Mouse (Mus musculus): ENCODE data around the gene Hck. TPM values are rescaled to one million over a fixed set of nuclear protein-coding genes. Genes with fewer than 3 reads are reported as not detected.
A peak's percentile ranks its signal among the peaks of the same experiment; 100 is the strongest.

Gene Hck
- total and polyA plus RNA-seq, 2 experiments from 2014 or later = 8.7 to 12.2 TPM

DNA sequence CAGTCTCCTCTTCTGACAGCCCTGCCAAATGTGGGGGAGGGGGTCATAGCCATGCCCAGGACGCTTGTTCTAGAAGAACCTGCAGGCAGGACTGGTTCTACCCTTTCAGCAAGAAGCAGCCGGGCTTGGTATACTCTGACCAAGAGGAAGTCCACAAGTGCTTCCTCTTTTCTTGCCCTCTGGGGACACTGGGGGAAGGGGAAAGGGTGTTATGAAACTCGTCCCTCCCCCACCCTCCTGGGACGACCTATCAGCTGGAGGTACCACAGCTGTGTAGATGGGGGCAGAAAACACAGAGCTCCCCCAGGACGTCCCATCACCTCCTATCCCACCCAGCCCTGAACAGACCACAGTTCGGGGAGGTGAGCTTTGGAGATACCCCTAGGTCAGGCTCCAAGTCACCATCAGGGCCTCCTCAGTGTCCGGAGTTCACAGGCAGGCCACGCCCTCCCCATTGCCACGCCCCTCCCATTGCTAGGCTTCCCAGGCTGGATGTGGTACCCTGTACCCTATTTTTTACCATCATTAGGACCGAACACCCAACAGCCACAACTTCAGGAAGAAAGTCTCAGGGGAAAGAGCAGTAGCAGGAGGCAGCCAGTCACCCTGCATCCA is 17.6 kb upstream of the Hck start:
- Histone ChIP-seq H3K27me3 (ENCODE audit: insufficient read depth, low read length) (no peaks in the 10 kb centered on the region), H3K4me3 (ENCODE audit: low read length) (no peak overlapping the region), H3K9ac (replicated peaks; ENCODE audit: low read length) (no peak overlapping the region), H3K4me2 (ENCODE audit: low read depth, low read length) (no peak overlapping the region), H3K36me3 (ENCODE audit: insufficient read depth, low read length) (no peaks in the 10 kb centered on the region), H3K9me3 (ENCODE audit: low read length) (no peaks in the 10 kb centered on the region), H3K4me1 (ENCODE audit: insufficient read depth, low read length) (no peaks in the 10 kb centered on the region), H3K27ac (no peak overlapping the region)
- DNase-seq (ENCODE audit: low spot score) (no peak), ATAC-seq (no peak)
- 44% methylated on average over 10 of the region's 10 CpGs for WGBS
- TF ChIP-seq CTCF (IDR thresholded peaks at IDR 0.05; ENCODE audit: low read depth) = no peak

DNA sequence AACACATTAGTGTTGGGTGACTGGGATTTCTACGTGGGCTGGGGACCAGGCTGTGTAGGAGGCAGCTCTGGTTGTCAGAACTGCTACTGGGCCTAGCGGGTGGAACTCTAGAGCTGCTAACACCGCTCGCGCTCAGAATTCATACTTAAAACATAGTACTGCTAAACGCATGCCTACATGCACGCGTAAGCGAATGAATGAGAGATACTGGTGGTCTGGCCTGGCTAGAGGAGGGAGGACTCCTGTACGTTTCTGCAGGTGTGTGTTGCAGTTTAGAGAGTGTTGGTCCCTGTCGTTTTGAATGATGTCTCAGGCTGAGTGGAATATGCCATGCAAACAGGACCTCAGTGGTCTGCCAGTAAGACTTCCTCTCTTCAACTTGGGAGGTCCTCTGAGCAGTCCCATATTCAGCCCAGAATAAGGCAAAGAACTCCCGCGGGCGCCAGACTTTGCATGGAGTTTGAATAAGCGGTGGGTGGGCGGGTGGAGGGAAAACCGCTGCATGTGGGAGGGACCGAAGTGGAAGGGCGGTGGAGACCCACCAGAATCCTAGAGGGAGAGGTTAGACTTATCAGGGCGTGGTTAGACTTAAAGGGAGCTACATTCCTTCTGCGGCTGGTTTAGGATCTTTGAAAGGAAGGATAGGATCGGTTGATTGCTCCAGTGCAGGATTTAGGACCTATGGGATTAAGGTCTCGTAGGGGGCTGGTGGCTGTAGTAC is 1.1 kb upstream of the Hck start:
- Histone ChIP-seq H3K4me2 (ENCODE audit: low read depth, low read length) (peak overlapping the region; percentile 90), H3K4me1 (ENCODE audit: insufficient read depth, low read length) (0 out of 2 replicates have a peak, but pooled peaks cover 2% of the 10 kb centered on the region), H3K27me3 (ENCODE audit: insufficient read depth, low read length) (peaks cover 14% of the 10 kb centered on the region; the same call in 1 of the 2 replicates), H3K9ac (replicated peaks; ENCODE audit: low read length) (no peak overlapping the region), H3K36me3 (ENCODE audit: insufficient read depth, low read length) (no peaks in the 10 kb centered on the region), H3K4me3 (ENCODE audit: low read length) (peak overlapping the region; percentile 48; the same call in 1 of the 2 replicates), H3K27ac (no peak overlapping the region), H3K9me3 (ENCODE audit: low read length) (no peaks in the 10 kb centered on the region)
- WGBS = 32% methylated on average over 23 of the region's 23 CpGs
- no peak for TF ChIP-seq CTCF (IDR thresholded peaks at IDR 0.05; ENCODE audit: low read depth)
- ATAC-seq (peak; percentile 34; the same call in 1 of the 2 replicates), DNase-seq (ENCODE audit: low spot score) (peak; percentile 16)

GRCm38 (mm10) chr2:153107802-153108201 is 466 bp upstream of the Hck start:
- peaks cover 14% of the 10 kb centered on the region; the same call in 1 of the 2 replicates for H3K27me3 ChIP-seq (ENCODE audit: insufficient read depth, low read length)
- peak overlapping the region; percentile 90 for H3K4me2 ChIP-seq (ENCODE audit: low read depth, low read length)
- no peak overlapping the region for H3K27ac ChIP-seq
- H3K9ac ChIP-seq (replicated peaks; ENCODE audit: low read length) = peak overlapping the region; percentile 55; the same call in 1 of the 2 replicates
- no peak for TF ChIP-seq CTCF (IDR thresholded peaks at IDR 0.05; ENCODE audit: low read depth)
- peak overlapping the region; percentile 48 for H3K4me3 ChIP-seq (ENCODE audit: low read length)
- DNase-seq (ENCODE audit: low spot score) = no peak
- WGBS = 1% methylated on average over 15 of the region's 15 CpGs
- 0 out of 2 replicates have a peak, but pooled peaks cover 2% of the 10 kb centered on the region for H3K4me1 ChIP-seq (ENCODE audit: insufficient read depth, low read length)
- no peaks in the 10 kb centered on the region for H3K36me3 ChIP-seq (ENCODE audit: insufficient read depth, low read length)
- H3K9me3 ChIP-seq (ENCODE audit: low read length) = no peaks in the 10 kb centered on the region
- no peak for ATAC-seq

GRCm38 (mm10) chr2:153109596-153109995 is 1.3 kb downstream of the Hck start:
- ATAC-seq = no peak
- no peaks in the 10 kb centered on the region for H3K9me3 ChIP-seq (ENCODE audit: low read length)
- H3K4me3 ChIP-seq (ENCODE audit: low read length) = no peak overlapping the region
- DNase-seq (ENCODE audit: low spot score) = no peak
- peaks cover 14% of the 10 kb centered on the region; the same call in 1 of the 2 replicates for H3K27me3 ChIP-seq (ENCODE audit: insufficient read depth, low read length)
- 73% methylated on average over 7 of the region's 7 CpGs for WGBS
- H3K9ac ChIP-seq (replicated peaks; ENCODE audit: low read length) = no peak overlapping the region
- no peak for TF ChIP-seq CTCF (IDR thresholded peaks at IDR 0.05; ENCODE audit: low read depth)
- H3K4me1 ChIP-seq (ENCODE audit: insufficient read depth, low read length) = 0 out of 2 replicates have a peak, but pooled peaks cover 2% of the 10 kb centered on the region
- H3K27ac ChIP-seq = no peak overlapping the region
- no peaks in the 10 kb centered on the region for H3K36me3 ChIP-seq (ENCODE audit: insufficient read depth, low read length)
- H3K4me2 ChIP-seq (ENCODE audit: low read depth, low read length) = peak overlapping the region; percentile 90; the same call in 1 of the 2 replicates

- no peak overlapping the region for H3K4me2 ChIP-seq (ENCODE audit: low read depth, low read length)
- no peak overlapping the region for H3K4me3 ChIP-seq (ENCODE audit: low read length)
- TF ChIP-seq CTCF (IDR thresholded peaks at IDR 0.05; ENCODE audit: low read depth) = no peak
- DNase-seq (ENCODE audit: low spot score) = no peak
- H3K9me3 ChIP-seq (ENCODE audit: low read length) = no peaks in the 10 kb centered on the region
- no peaks in the 10 kb centered on the region for H3K36me3 ChIP-seq (ENCODE audit: insufficient read depth, low read length)
- H3K9ac ChIP-seq (replicated peaks; ENCODE audit: low read length) = no peak overlapping the region
- H3K27me3 ChIP-seq (ENCODE audit: insufficient read depth, low read length) = peaks cover 14% of the 10 kb centered on the region; the same call in 1 of the 2 replicates
- 90% methylated on average over 7 of the region's 7 CpGs for WGBS
- no peak overlapping the region for H3K27ac ChIP-seq
- H3K4me1 ChIP-seq (ENCODE audit: insufficient read depth, low read length) = 0 out of 2 replicates have a peak, but pooled peaks cover 2% of the 10 kb centered on the region
- no peak for ATAC-seq
Observed at GRCm38 (mm10) chr2:153111298-153111697, 3.0 kb downstream of the Hck start.

DNA sequence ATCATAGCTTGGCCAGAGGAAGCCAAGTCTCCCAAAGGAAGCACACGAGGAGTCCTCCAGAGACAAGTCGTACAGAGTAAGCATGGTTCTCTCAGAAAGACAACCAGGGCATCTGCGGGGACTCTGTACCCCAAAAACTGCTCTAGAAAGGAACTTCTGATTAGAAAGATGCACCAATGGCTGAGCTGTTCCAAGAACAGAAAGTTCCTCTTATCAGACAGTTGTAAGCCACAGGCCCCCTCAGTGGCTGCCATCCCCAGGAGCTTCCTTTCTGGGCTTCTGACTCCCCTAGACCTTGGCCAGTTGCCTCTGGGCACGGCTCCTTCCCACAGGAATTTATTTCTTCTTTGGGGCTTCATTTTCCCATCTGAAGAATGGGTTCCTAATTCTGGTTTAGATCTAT is 7.4 kb downstream of the Hck start:
- DNase-seq (ENCODE audit: low spot score) (no peak), ATAC-seq (no peak)
- Histone ChIP-seq H3K27ac (no peak overlapping the region), H3K9ac (replicated peaks; ENCODE audit: low read length) (no peak overlapping the region), H3K4me3 (ENCODE audit: low read length) (no peak overlapping the region), H3K36me3 (ENCODE audit: insufficient read depth, low read length) (no peaks in the 10 kb centered on the region), H3K4me1 (ENCODE audit: insufficient read depth, low read length) (no peaks in the 10 kb centered on the region), H3K4me2 (ENCODE audit: low read depth, low read length) (no peak overlapping the region), H3K9me3 (ENCODE audit: low read length) (no peaks in the 10 kb centered on the region), H3K27me3 (ENCODE audit: insufficient read depth, low read length) (no peaks in the 10 kb centered on the region; the same call in 1 of the 2 replicates)
- TF ChIP-seq CTCF (IDR thresholded peaks at IDR 0.05; ENCODE audit: low read depth) = no peak
- WGBS = 72% methylated on average over 4 of the region's 4 CpGs

Data from hindbrain, postnatal 0 days (tissue).